Mouse (Mus musculus) hindbrain, embryonic 14.5 days (tissue): ENCODE data around the gene Ptger3. TPM values are rescaled to one million over a fixed set of nuclear protein-coding genes. Genes with fewer than 3 reads are reported as not detected.
A peak's percentile ranks its signal among the peaks of the same experiment; 100 is the strongest.

Experiments
- ATAC-seq: fragments of 200-750 bp; cut with Nextera tagmentation; 2 replicates; pipeline ENCODE4 v1.8.0; 2017; ENCODE audit warnings: moderate number of reproducible peaks, mild to moderate bottlenecking, moderate TSS enrichment, moderate library complexity; ENCODE audit not compliant: low FRiP score
- DNase-seq: peaks from one replicate; pipeline ENCODE4 v3.0.0-alpha.2; 2015; ENCODE audit warnings: low spot score
- H3K27ac ChIP-seq: fragments of 300-500 bp; sonication (generic); 2 replicates; pipeline ENCODE4 v1.5.1; 2014; ENCODE audit warnings: mild to moderate bottlenecking, moderate library complexity
- H3K27me3 ChIP-seq: fragments of 300-500 bp; sonication (generic); 2 replicates; pipeline ENCODE4 v1.6.1; 2014; ENCODE audit warnings: mild to moderate bottlenecking, low read length, mixed read lengths; ENCODE audit not compliant: control insufficient read depth, insufficient read depth
- H3K36me3 ChIP-seq: fragments of 300-500 bp; sonication (generic); replicated peaks from 2 replicates; pipeline ENCODE4 v1.6.1; 2014; ENCODE audit not compliant: control insufficient read depth, insufficient read depth
- H3K4me1 ChIP-seq: fragments of 300-500 bp; sonication (generic); replicated peaks from 2 replicates; pipeline ENCODE4 v1.6.1; 2014; ENCODE audit warnings: antibody characterized with exemption, low read length, mixed read lengths; ENCODE audit not compliant: control insufficient read depth, insufficient read depth
- H3K4me2 ChIP-seq: fragments of 300-500 bp; sonication (generic); replicated peaks from 2 replicates; pipeline ENCODE4 v1.6.1; 2014; ENCODE audit warnings: mild to moderate bottlenecking, moderate library complexity
- H3K4me3 ChIP-seq: fragments of 300-500 bp; sonication (generic); replicated peaks from 2 replicates; pipeline ENCODE4 v1.5.1; 2014; ENCODE audit warnings: mild to moderate bottlenecking, low read length
- H3K9ac ChIP-seq: fragments of 300-500 bp; sonication (generic); 2 replicates; pipeline ENCODE4 v1.6.1; 2014
- H3K9me3 ChIP-seq: fragments of 300-500 bp; sonication (generic); 2 replicates; pipeline ENCODE4 v1.6.1; 2016; ENCODE audit warnings: low read length; ENCODE audit not compliant: control insufficient read depth
- WGBS: fragments of 180-500 bp; shearing (Covaris S2); extraction: QIAGEN DNeasy Blood & Tissue Kit; methylation state at CpG from one replicate; pipeline ENCODE4 v1.1.7; 2014; 5-methylcytosine and 5-hydroxymethylcytosine counted together
- polyA plus RNA-seq: library from polyadenylated mRNA; unstranded; fragments of >200 nt; fragmentation: Nextera tagmentation; extraction: Ambion mirVana; gene quantifications from 2 replicates; pipeline ENCODE4 v1.2.1, GENCODE M21; 2014

Ptger3 gene
- polyA plus RNA-seq, 1 experiment from 2014 or later = 7.5 TPM

DNA sequence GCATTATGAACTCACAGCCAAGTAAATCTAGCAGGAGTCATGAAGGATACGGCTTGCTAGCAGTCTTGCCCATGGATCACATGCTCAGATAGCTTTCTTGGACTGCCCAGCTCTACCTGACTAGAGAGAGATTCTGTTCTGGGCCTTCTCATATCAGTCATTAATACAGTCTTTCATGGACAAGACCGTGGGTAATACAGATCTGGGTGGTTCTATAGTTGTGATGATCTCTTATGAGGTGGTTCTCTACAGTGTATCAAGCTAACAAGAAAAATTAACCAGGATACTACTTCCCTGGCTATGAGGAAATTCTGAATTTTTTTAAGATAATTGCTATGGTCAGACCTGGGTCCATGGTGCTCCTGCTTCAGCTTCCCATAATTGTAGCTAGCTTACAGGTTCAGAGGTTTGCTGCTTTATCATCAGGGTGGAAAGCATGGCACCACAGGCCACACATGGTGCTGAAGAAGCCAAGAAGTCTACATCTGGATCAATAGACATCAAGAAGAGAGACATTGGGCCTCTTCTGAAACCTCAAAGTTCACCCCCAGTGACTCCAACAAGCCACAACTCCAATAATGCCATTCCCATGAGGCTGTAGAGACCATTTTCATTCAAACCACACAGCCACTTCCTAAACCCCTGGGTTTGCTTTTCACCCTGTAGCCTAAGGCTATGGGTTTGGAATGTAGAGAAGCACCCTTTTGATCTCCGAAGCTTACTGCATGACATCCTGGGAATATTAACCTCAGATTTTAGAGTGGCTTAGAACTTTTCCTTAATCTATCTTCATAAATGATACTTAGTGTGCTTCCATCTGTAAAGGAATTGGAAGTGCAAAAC is 16.7 kb upstream of the Ptger3 start:
- no peak for ATAC-seq

DNA sequence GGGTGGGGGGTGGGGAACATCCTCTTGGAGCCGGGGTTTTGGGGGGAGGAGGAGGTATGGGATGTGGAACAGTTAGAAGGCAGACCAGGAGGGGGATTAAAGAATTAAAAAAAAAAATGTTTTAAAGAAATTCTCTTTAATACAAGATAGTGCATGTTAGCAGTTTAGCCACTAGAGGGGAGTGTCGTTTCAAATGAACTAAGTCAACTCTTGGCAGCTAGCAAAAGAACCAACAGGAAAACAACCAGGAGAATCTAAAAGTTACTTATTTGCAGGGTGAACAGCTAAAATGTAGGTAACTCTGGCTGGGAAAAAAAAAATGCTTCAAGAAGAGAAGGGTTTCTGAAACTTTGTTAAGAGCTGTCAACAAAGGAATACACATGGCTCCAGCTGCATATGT is 1.5 kb upstream of the Ptger3 start:
- no peaks in the 10 kb centered on the region for H3K9me3 ChIP-seq
- H3K27ac ChIP-seq = no peak overlapping the region
- no peak overlapping the region for H3K9ac ChIP-seq
- H3K36me3 ChIP-seq = no peaks in the 10 kb centered on the region
- peak; percentile 84 for DNase-seq
- peaks cover 3% of the 10 kb centered on the region; the same call in 1 of the 2 replicates for H3K4me1 ChIP-seq
- WGBS = 7% methylated on average over 2 of the region's 2 CpGs
- H3K4me3 ChIP-seq = no peak overlapping the region
- no peak for ATAC-seq
- peaks cover 40% of the 10 kb centered on the region for H3K27me3 ChIP-seq
- H3K4me2 ChIP-seq = no peak overlapping the region

More for the DNA sequence above, 16.7 kb upstream of the Ptger3 start:
- Histone ChIP-seq H3K4me3 (no peak overlapping the region), H3K4me2 (no peak overlapping the region), H3K9ac (no peak overlapping the region), H3K4me1 (no peaks in the 10 kb centered on the region), H3K27me3 (no peaks in the 10 kb centered on the region), H3K27ac (no peak overlapping the region), H3K36me3 (peaks cover 51% of the 10 kb centered on the region), H3K9me3 (no peaks in the 10 kb centered on the region)
- 95% methylated on average over 3 of the region's 3 CpGs for WGBS
- DNase-seq = no peak

GRCm38 (mm10) chr3:157567566-157568132 is 957 bp downstream of the Ptger3 start:
- Histone ChIP-seq H3K36me3 (no peaks in the 10 kb centered on the region), H3K27me3 (peaks cover 40% of the 10 kb centered on the region), H3K9me3 (no peaks in the 10 kb centered on the region), H3K4me3 (peak overlapping the region; percentile 51), H3K4me2 (peak overlapping the region; percentile 93), H3K4me1 (peaks cover 3% of the 10 kb centered on the region; the same call in 1 of the 2 replicates), H3K9ac (peak overlapping the region; percentile 52), H3K27ac (no peak overlapping the region)
- ATAC-seq = peak; percentile 15; the same call in 1 of the 2 replicates
- no peak for DNase-seq
- WGBS = 4% methylated on average over 34 of the region's 34 CpGs

DNA sequence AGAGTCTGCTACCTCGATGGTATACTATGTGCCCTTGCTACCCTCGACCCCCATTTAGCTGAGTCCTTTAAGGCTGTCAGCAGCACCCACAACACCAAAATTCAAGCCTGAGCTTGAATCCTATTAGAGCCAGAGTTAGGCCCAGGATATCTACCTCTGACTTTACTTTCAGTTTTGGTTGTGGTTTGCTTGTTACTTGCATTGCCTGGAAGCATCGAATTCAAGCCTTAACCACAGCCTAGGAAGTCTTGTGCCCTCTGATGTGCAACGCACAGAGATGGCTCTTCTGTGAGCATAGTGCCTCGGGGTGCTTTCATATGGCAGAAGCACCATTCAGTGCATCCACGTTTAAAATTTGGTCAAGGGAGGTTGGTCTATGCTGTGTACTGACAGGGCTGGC is 5.3 kb downstream of the Ptger3 start:
- no peak for DNase-seq
- ATAC-seq = no peak
- H3K4me1 ChIP-seq = peaks cover 3% of the 10 kb centered on the region; the same call in 1 of the 2 replicates
- WGBS = 84% methylated on average over 6 of the region's 6 CpGs
- no peak overlapping the region for H3K27ac ChIP-seq
- H3K27me3 ChIP-seq = peaks cover 25% of the 10 kb centered on the region
- no peaks in the 10 kb centered on the region for H3K36me3 ChIP-seq
- H3K9me3 ChIP-seq = no peaks in the 10 kb centered on the region
- no peak overlapping the region for H3K9ac ChIP-seq
- no peak overlapping the region for H3K4me2 ChIP-seq
- H3K4me3 ChIP-seq = no peak overlapping the region

DNA sequence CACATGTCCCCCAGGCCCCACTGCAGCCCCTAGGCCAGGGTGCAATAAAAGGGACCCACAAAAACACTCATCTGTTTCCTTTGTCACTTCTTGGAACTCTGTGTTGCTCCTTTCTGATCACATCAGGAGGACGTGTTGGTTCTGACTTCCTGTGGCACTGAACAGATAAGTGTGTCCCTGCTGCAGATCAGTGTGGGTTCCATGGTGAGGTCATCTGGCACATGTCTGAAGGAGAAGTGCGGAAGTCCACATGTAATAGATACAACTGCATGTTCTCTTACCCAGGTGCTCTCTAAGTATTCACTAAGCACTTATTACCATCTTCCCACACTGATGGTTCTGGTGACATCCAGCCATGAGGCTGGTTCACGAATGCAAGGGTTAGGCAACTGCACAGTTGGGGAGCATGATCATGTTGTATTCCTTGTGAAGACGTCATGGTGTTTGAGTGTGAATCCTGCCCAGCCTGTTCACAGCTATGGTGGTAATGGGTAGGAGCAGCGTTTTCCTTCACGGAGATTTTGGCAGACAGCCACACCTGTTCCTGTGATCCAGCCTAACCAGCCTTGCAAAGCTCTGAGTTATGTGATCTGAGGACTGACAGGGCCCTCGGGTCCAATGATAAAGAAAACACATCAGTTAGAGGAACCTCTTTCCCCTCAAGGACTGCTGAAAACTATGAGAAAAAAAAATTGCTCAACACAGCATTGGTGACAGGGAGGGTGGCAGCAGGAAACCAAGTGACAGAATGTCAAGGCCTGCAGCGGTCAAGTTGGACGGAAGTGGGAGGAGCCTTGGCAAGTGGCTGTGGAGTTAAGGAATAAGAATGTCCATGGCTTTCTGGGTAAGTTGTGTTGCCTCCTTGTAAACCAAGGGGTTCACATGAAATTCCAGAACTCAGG is 9.0 kb downstream of the Ptger3 start:
- Histone ChIP-seq H3K4me2 (no peak overlapping the region), H3K9me3 (no peaks in the 10 kb centered on the region), H3K36me3 (no peaks in the 10 kb centered on the region), H3K27ac (no peak overlapping the region), H3K4me1 (no peaks in the 10 kb centered on the region), H3K27me3 (no peaks in the 10 kb centered on the region), H3K9ac (no peak overlapping the region), H3K4me3 (no peak overlapping the region)
- WGBS = 83% methylated on average over 9 of the region's 9 CpGs
- ATAC-seq = no peak
- no peak for DNase-seq

GRCm38 (mm10) chr3:157576343-157576722 is 9.6 kb downstream of the Ptger3 start:
- no peak for ATAC-seq
- H3K27ac ChIP-seq = no peak overlapping the region
- H3K9me3 ChIP-seq = no peaks in the 10 kb centered on the region
- H3K9ac ChIP-seq = no peak overlapping the region
- H3K4me3 ChIP-seq = no peak overlapping the region
- H3K27me3 ChIP-seq = no peaks in the 10 kb centered on the region
- no peaks in the 10 kb centered on the region for H3K36me3 ChIP-seq
- H3K4me1 ChIP-seq = no peaks in the 10 kb centered on the region
- 74% methylated on average over 1 of the region's 1 CpGs for WGBS
- DNase-seq = no peak
- H3K4me2 ChIP-seq = no peak overlapping the region

- Histone ChIP-seq H3K9me3 (no peaks in the 10 kb centered on the region), H3K4me2 (no peak overlapping the region), H3K27ac (no peak overlapping the region), H3K27me3 (no peaks in the 10 kb centered on the region), H3K4me3 (no peak overlapping the region), H3K4me1 (no peaks in the 10 kb centered on the region), H3K36me3 (no peaks in the 10 kb centered on the region), H3K9ac (no peak overlapping the region)
- ATAC-seq (no peak), DNase-seq (no peak)
- 82% methylated on average over 1 of the region's 1 CpGs for WGBS
Measured at GRCm38 (mm10) chr3:157576862-157577261, 10.2 kb downstream of the Ptger3 start.

- Histone ChIP-seq H3K9ac (no peak overlapping the region), H3K4me2 (no peak overlapping the region), H3K9me3 (no peaks in the 10 kb centered on the region), H3K27ac (no peak overlapping the region), H3K4me1 (0 out of 2 replicates have a peak, but pooled peaks cover 3% of the 10 kb centered on the region), H3K36me3 (no peaks in the 10 kb centered on the region), H3K4me3 (no peak overlapping the region), H3K27me3 (no peaks in the 10 kb centered on the region)
- DNase-seq (no peak), ATAC-seq (no peak)
- WGBS = 91% methylated on average over 5 of the region's 5 CpGs
Measured at GRCm38 (mm10) chr3:157578469-157579170, 11.9 kb downstream of the Ptger3 start.
